Mouse (Mus musculus) neural tube, embryonic 14.5 days (tissue): Measurements from ENCODE around the gene Ap1g1. TPM values are rescaled to one million over a fixed set of nuclear protein-coding genes. Genes with fewer than 3 reads are reported as not detected.

Experiments used
- polyA plus RNA-seq: library from polyadenylated mRNA; unstranded; fragments of >200 nt; fragmentation: Nextera tagmentation; extraction: Ambion mirVana; gene quantifications from 2 replicates; pipeline ENCODE4 v1.2.1, GENCODE M21; 2014

Ap1g1 gene
- polyA plus RNA-seq, 1 experiment from 2014 or later = 39.2 TPM

Other genes with a start within 250 kb of the Ap1g1 start
- 12.1 and 16.3 TPM in 2 replicates for gene Dhx38, start 212.7 kb upstream of the Ap1g1 start, polyA plus RNA-seq
- gene Txnl4b, start 212.7 kb upstream of the Ap1g1 start, polyA plus RNA-seq = 31.9 TPM in 2 replicates
- 0.19 TPM in 1 of 2 replicates, not detected in the other for gene Hp, start 199.4 kb upstream of the Ap1g1 start, polyA plus RNA-seq
- 32.8 and 33.2 TPM in 2 replicates for gene Dhodh, start 169.9 kb upstream of the Ap1g1 start, polyA plus RNA-seq
- gene Pkd1l3, start 164.0 kb upstream of the Ap1g1 start, polyA plus RNA-seq = 0.09 TPM in 1 of 2 replicates, not detected in the other
- gene Ist1, start 85.3 kb upstream of the Ap1g1 start, polyA plus RNA-seq = 179 and 191 TPM in 2 replicates
- gene Zfp821, start 73.0 kb upstream of the Ap1g1 start, polyA plus RNA-seq = 73.9 and 82.2 TPM in 2 replicates
- 3.7 and 4.0 TPM in 2 replicates for gene Atxn1l, start 40.8 kb upstream of the Ap1g1 start, polyA plus RNA-seq
- 5.2 and 7.7 TPM in 2 replicates for gene Phlpp2, start 90.0 kb downstream of the Ap1g1 start, polyA plus RNA-seq
- 1.0 and 1.1 TPM in 2 replicates for gene Marveld3, start 183.6 kb downstream of the Ap1g1 start, polyA plus RNA-seq
- not detected in 2 replicates for gene Tat, start 211.9 kb downstream of the Ap1g1 start, polyA plus RNA-seq